Mouse (Mus musculus) spleen, postnatal 36 days (tissue): Measurements from ENCODE around the gene Rubcnl.

ENCODE experiments used
- DNase-seq, 2 experiments: peaks; one replicate each; pipeline ENCODE4 v3.0.0; 2022; ENCODE audit warnings: low spot score in 2 of 2, mixed read lengths in 1 of 2

The Rubcnl gene

DNA sequence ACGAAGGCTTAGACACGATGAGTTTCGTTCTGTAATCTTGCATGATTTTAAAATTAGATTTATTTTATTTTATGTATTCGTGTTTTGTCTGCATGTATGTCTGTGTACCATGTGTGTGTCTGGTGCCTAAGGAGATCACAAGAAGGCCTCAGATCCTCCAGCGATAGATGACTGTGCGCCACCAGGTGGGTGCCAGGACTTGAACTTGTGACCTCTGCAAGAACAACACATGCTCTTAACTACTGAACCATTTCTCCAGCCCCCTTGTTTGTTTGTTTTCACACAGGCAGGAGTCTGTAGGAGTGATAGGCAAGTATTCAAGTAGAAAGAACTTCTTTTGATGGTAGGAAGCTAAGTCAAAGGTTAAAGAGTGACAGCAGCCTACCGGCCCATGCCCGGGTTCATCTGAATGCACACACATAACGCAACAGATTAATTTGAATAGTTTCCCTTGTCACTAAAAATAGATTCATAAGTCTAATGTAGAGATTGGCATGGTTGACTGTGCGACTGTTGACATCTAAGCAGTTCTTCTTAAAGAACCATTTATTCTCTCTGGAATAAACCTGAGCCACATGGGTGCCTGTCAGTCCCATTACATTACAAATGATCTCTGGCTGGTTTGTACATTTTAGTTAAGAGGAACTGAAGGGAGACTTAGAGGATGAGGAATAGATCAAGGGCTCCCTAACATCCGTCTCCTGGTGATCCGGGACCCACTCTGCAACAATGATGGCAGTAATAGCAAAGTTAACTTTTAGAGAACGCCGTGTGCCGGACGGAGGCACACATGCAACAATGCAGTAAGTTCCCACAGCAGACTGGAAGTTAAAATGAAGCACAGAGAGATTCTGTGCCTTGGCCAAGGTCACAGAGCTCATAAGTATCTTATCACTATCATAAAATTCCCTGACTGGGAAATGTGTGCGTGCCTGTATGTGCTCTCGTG, 2.3 kb downstream of the Rubcnl start:
- peak; percentile 74 to 78 for DNase-seq

DNA sequence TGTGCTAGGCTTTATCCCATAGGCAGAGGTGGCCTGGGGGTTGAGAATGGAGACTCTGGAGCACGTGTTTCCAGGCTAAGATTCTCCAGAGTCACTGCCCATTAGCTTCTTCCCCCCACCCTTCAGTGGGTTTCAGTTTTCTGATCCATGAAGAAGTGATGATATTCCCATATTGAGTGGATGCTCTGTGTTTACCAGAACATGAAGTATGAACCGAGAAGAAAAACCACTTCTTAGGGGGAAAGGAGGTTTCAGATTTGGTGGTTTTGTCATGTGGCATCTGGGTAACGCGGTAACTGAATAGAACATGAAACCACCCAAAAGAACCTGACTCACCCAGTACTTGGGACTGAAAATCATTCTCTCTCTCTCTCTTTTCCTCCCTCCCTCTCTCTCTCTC, 3.0 kb downstream of the Rubcnl start:
- peak; percentile 41 to 45 for DNase-seq

DNA sequence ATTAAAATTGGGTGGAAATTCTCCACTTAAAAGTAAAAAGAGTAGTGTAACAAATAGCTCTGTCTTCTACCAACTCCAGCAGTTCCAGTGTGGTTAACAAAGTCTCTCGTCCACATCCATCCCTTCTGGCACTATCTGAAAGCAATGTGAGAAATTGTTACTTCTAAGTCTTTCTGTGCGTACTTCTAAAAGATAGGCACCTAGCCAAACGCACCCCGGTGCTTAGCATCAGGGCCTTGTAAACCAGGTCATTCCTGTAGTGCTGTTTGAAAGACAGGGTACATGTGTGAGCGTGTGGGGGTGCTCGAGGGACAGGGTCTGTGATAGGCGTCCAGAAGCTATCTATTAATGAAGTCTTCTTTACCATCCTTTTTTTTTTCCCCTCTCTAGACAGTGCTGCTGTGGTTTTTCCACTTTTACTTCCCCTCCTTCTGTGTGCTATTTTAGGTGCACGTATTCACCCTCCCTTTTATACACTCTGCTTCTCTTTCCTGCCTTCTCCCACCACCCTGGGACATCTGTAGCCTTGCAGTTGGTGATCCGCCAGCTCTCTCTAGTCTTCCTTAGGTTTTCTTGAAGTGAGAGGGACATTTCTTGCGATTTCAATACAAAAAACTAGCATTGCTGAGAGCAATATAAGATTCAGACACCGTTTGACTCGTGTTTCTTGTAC, 4.9 kb downstream of the Rubcnl start:
- DNase-seq, result peak in 1 of 2 experiments; percentile 10

DNA sequence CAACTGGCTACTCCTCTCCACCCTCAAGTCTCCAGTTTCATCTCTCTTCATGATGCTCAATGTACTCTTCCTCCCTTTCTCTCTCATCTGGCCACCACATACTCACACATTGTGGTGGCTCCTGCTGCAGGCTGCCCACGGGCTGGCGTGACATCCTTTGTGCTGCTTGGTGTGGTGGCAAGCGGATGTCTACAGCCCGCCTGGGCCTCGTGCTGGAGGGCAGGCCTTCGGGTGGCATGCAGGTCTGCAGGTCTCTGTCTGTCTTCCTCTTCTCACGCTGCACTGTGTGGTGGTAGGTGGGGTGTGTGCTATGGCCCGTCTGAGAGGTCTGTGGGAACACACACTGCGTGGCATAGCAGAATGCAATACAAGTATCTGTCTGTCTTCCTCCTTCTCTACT, 6.7 kb downstream of the Rubcnl start:
- peak; percentile 76 to 82 for DNase-seq

DNA sequence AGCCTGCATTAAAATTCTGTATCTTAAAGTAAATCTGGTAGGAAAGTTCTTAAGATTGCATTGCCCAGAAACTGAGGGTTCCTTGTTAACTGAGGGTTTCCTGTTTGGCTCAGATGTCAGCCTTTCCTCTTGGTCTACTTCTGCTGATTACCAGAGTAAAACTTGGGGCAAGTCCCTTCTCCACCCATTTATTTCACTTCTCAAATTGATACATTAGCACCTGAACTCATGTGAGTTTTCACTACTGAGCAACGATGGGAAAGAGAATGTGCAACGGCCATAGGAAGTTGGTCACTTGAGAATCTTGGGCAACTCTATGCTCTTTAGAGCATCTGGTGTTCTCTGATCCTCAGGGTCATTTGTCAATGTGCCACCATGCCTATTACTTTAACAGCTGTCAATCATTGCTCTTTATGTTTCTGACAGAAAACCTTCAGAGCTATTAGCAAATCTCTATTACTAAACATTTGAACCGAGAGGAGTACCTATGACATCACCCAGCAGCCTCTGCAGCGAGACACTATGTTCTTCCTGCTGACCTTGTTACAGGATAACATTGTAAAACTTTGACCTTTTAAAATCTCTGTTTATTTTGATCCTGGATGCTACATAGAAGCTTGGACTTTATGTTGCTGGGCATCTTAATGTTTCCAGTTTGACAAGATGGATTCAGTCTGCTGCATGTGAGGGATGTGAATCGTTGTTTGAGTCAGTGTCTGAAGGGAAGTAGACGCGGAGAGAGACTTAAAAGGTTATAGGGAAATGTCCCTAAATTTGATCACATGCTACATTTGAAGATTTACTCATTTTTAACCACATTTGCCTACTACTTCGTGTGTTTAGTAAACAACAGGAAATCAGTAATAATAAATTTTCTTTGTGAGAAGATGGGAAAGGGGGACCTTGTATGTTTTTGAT, 9.2 kb downstream of the Rubcnl start:
- DNase-seq, result peak; percentile 72 to 77

DNA sequence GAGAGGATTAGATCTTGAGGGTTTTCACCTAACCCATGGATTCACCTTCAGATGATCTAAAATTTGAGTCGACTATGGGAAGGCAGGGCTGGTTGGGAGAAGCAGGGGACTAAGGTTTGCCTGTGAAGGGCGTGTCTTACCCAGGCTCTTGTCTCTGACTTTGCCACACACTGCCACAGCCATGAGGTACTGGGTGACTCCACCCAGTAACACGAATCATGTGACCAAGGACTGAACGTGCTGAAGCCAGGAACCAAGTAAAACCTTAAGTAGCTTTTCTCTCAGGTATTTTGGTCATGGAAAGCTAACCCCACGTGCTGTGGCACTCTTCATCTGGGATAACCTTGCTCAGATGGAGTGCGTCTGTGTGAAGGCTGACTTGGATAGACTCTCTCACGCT, 14.9 kb downstream of the Rubcnl start:
- no peak for DNase-seq

DNA sequence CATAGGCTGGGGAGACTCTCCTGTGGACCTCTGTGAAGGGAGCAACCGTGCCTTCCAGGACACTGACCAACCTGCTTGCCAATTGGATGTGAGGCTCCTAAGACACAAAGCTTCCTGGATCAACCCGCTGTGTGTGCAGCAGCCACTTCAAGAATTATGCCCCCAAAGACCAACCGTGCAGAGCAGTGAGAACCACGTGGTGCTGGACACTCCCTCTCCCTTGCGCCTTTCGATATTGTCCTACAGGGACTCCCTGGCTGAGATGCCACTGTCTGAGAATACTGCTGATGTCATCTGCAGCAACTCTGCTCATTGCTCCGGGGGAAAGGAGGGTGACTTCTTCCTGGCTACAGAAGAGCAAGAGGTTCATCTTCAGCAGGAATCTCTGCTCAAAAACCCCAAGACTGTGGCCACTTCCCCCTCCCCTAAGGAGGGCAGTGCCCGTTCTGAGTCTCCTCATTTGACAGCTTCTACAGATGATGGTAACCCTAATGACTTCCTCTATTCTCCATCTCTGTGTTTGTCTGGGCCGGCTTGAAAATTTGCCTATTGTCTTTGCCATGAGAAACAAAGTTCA, 16.3 kb downstream of the Rubcnl start:
- peak; percentile 74 to 76 for DNase-seq

DNA sequence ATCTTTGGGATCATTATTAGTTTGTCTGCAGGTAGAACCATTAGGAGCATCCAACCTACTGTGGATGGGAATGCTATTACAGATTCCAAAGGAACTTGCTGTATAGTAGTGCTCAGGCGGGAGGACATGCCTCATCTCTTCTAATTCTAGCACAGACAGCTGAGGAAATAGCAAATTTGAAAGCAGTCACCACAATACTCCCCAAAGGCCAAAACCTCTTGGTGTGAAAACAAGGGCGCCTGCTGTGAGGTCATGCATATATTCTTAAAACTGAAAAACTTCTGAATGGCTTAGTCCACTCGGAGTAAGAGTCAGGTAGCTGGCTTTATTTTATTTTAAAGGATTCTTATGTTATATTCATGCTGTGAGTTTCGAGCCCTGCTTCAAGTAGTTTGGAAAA, 16.9 kb downstream of the Rubcnl start:
- DNase-seq, result peak; percentile 61 to 65

DNA sequence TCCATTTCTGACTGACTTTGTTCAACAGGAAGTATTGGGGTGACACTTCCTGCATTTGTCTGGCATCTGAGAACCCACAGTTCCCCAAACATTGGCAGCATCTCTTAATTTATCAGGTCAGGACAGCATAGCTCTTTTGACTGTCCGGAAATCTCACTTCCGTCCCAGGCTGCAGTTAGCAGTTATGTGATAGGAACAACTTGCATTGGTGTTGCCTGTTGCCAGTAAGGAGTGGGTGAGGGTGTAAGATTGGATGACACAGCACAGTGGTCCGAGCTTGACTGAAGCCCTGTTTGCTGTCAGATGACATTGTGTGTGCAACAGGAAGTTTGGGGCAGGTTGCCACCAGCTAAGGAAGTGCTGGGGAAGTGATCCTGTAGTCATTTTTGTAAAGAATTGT, 18.4 kb downstream of the Rubcnl start:
- DNase-seq, result peak; percentile 79 to 80

DNA sequence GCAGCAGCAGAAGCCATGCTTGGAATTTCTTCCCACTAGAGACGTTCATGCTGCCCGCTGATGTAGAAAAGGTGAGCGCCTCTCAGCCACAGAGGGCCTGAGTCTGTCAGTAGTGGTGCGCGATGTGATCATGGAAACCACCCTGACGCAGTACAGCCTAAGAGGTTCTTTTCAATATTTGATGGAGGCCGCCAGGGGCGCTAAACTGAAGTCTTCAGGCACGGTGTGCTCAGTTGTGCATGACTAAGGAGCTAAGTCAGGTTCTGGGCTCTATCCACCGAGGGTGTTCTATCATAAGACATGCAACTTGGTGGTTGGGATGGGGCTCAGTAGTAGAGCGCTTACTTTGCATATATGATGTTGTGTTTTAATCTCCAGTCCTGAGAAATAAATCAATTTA, 19.6 kb downstream of the Rubcnl start:
- DNase-seq, result no peak

DNA sequence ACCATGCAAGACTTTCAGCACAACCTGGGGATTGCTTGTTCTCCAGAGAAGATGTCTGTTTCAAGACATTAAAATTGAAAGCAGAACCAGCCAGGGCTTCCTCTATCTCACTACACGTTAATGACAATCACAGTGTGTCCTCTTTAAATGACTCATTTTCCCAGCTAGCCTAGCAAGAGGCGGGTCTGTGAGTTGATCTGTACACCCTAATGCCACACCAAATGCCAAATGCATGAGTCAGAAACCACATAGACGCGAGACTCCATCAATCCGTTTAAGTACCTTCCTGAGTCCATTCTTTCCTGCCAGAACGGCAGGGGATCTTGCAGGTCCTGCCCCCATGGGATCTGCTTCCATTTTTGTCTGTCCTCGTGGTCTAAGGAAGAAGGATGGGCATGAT, 29.4 kb downstream of the Rubcnl start:
- DNase-seq, result peak in 1 of 2 experiments; percentile 19

DNA sequence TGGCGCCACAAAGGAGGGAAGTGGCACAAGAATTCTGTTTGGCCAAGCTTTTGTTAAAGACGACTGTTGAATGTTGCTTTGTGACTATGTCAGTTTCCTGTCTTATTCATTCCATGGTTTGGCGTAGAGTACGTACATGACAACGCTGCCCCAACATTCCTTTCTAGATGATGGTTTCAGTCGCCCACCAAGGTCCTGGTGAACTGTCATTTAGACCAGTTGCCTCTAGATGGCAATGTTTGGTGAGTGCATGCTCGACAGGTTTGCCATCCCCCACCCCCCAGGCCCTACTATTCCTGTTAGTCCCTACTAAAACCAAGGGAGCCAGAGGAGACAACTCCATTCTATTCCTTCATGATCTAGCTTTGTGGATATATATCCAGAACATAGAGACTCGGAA, 36.6 kb downstream of the Rubcnl start:
- no peak for DNase-seq

DNA sequence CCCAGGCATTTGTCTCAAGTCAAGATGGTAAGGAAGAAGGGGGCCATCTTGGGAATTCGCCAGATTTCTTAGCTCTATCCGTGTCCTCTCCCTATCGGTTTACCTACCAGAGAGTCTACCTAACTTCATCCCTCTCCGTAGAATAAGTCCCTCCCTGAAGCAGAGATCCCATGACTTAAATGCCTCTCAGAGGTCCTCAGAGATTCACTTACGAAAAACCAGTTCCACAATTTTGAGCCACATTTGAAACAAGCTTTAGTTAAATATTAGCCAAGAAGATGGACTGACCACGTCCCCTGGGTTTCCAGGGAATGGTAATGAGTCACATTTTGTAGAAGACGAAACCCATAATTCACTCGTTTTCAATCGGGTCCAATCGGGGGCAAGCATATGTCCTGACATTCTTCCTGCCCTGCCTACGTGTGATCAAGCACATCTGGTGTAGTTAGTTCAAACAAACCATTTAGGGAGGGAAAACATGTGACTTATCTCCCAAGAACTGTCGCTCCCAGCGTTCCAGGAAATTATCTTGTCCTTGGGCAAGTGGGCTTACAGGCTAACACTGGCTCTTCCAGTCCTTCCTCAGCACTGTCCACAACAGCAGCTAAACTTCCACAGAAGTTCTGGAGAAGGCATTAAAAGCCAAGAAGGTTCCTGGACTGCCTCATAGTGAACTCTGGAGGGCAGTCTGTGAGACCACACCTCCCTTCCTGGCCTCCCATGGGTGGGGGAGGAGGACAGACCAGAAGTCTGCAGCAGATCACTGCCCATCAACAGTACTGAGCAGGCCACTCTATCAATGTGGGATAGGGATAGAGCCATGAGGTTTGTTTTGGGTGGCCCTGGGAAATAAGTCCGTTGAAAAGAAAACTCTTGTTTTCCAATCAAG, 38.9 kb downstream of the Rubcnl start:
- no peak for DNase-seq

DNA sequence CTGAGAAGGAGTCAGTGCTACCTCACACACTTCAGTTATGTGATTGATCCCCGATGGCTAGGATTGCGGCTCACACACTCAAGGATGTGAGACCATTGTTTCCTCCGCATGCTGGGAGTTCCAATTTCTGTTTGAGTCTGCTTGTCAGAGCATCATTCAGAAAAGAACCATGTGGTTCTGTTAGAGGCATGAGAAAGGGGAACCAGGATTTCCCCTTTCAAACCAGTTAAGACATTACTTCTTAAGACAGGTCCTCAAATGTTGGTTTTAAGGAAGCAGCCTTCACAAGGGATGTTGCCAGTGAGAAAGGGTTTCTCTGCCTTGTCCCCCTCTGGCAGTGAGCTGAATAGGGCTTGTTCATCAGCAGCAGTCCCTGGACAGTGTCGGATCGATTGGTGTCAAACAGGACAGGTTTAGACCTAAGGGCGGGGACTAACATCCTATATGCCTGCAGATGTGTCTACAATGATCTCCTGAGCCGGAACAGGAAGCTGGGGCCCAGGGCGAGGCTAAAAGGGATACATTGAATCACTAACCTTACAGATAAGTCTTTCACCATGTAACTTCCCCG, 41.1 kb downstream of the Rubcnl start:
- DNase-seq, result peak; percentile 33 to 51

DNA sequence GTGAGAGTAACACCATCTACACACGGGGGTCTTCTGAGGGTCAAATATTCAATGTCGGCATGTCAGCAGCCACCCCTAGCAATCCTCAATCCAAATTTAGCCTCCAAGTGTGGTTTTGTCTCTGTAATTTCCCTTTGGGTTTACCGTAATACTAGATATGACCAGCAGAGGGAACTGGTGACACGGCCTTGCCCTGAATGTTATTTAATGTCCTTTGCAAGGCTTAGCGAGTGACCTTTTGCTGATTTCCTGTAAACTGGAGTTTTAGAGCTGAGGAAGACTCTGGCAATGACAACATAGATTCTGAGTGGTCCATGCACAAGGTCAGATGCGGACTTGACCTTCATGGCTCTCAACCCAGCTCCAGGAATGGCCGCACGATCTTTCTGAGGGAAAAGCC, 44.7 kb downstream of the Rubcnl start:
- DNase-seq, result peak; percentile 22 to 50

DNA sequence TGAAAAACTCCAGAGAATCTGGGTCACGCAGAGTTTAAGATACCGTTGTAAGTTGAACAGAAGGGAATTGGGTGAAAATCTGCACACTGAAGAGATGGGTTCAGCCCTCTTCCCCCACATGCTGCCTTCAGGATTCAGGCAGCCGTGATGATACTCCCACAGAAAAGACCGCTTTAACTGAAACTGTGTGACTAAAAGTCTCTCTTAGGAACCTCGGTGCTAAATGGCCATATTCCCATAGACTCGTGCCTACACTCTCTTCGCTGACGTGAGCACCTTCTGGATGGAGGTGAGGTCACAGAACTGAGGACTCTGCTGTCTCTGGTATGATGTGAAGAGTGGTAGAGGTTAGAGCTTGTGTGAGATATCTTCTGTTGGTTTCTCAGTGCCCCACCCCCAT, 48.1 kb downstream of the Rubcnl start:
- DNase-seq, result no peak

DNA sequence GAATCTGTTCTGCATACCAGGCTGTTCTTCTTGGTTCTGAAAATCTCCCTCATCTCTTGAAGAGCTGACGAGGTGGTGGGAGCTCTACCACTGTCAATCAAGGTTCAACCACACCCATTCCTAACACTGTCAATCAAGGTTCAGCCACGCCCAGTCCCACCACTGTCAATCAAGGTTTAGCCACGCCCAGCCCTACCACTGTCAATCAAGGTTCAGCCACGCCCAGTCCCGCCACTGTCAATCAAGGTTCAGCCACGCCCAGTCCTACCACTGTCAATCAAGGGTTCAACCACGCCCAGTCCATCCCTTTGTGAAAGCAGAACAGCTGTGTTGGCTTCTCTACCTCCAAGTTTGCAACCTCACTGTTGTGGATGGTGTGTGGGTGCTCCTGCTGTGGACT, 48.7 kb downstream of the Rubcnl start:
- peak; percentile 34 to 58 for DNase-seq

DNA sequence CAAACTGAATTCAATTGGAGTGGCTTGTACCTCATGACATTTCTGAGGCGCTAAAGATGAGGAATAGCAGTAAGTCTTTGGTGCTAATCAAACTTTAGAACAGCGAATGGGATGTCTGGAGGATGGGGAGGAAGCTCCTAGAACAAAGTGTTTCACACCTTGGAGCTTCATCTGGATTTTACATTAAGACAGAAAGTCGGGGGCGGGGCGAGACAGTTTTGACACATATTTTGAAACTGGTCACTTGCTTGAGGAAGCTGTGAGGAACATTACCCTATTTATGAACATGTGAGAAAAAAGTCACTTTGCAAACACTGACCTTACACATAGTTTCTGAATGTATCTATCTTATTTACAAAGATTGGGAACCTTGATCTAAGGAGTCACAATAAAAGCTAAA, 49.4 kb downstream of the Rubcnl start:
- DNase-seq, result peak in 1 of 2 experiments; percentile 38

DNA sequence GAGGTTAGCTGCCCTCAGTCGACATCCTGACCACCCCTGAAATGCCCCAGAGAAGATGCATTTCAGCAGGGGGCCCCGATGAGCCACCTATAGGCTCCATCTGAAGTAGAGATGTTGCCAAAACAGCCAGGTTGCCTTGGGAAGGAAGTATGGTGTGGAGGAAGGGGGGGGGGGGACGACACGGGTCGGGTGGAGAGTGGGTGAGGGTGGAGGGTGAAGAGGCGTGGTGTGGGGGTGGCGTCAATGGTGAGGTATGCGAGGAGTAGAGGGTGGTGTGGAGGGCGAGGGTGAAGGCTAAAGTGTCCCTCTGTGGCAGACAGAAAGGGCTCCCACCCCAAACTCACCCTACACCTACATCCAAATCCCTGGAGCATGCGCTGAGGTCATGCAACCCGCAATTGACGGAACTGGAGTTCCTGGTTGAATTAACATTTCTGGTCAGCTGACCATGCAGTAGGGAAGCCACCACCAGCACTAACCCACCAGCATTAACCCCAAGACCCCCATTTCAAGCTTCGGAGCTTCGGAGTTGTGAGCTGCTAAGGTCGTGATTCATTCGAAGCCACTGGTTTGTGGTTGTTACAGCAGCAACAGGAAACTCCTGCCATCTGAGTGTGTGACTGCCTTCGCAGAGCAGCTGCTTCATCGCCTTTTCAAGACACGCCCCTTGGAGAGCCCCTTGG, 52.7 kb downstream of the Rubcnl start:
- peak; percentile 44 to 52 for DNase-seq
